Mouse (Mus musculus) spleen, postnatal 4 days (tissue): Measurements from ENCODE around the gene Rnf17.

ENCODE experiments used
- DNase-seq, 2 experiments: peaks; one replicate each; pipeline ENCODE4 v3.0.0; 2022; ENCODE audit warnings: low spot score in 2 of 2

The Rnf17 gene

DNA sequence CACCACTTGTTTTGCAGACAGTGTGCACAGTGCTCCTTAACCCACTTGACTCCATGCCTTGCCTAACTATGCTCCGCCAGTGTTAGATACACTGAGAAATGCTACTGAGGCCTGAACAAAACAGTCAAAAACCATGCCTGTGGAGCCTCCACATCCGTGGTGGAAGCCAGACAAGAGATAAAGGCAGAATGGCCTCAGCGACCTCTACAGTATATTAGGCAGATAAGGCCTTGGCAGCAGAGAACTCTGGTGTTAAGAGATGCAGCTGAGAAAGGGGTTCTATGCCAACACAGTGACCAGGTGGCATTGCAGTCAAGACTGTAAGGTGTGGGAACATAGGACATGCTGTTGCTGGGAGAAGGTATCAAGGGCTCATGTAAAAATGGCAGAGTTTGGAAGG is 104.4 kb downstream of the Rnf17 start:
- DNase-seq: peak in 1 of 2 experiments; percentile 14

- no peak for DNase-seq
These were observed 109.7 kb downstream of the Rnf17 start for GRCm38 (mm10) chr14:56512084-56512483.

- DNase-seq: no peak
These were observed 112.4 kb downstream of the Rnf17 start for GRCm38 (mm10) chr14:56514775-56515174.

- no peak for DNase-seq
These were observed 128.4 kb downstream of the Rnf17 start for GRCm38 (mm10) chr14:56530788-56531187.

DNA sequence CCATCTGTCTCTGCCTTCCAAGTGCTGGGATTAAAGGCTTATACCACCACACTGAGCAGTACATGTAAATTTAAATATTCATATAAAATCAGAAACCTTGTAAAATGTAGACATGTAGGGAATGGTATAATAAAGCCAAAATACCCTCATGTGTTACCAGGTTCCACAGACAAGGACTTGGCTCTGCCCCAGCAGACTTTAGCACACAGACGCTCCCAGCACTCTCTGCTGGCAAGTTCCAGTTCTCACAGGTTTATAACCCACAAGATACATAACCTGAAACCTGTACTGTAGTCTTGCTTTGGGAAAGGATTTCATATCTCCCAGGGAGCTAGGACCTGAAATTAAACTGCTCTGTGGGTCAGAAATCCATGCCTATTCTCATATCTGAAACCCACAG is 142.6 kb downstream of the Rnf17 start:
- DNase-seq: no peak

GRCm38 (mm10) chr14:56545491-56545890 is 143.1 kb downstream of the Rnf17 start:
- DNase-seq: no peak

DNA sequence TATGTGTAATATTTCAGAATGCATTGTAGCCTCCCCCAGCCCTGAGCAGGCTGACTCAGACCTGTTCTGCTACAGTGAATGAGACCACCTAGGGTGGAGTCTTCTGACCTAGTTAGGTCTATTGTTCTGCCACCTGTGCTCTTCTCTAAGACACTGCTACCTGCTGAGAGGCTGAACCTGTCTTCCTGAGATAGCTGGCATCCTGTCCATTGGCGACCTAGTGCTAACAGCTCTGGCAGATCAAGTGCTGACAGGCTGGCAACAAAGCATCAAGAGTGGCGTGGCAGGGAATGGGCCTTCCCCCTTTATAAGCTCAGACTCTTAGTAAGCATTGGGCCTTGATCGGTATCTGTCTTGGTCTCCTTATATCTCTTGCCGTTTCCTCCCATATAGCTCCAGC is 148.6 kb downstream of the Rnf17 start:
- no peak for DNase-seq

GRCm38 (mm10) chr14:56552924-56553323 is 150.5 kb downstream of the Rnf17 start:
- no peak for DNase-seq

DNA sequence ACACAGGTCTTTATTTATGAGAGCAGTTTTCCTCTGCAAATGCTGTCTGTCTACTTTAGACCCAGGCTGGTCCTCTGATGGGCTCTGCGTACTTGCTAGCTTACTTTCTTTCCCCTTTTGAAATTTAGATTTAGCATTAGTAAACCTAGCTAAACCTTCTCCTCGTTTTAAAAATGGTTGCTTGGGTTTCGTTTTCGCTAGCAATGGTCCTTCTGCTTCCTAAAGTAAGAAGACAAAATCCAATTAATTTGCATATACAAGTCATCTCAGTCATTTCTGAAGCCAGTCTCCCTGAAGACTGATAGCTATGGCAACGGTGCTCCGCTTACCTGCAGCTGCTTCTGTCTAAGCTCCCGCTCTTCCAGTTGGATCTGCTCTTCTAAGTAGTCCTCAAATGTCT is 150.9 kb downstream of the Rnf17 start:
- DNase-seq: no peak

- no peak for DNase-seq
These were observed 152.3 kb downstream of the Rnf17 start for GRCm38 (mm10) chr14:56554716-56555115.

DNA sequence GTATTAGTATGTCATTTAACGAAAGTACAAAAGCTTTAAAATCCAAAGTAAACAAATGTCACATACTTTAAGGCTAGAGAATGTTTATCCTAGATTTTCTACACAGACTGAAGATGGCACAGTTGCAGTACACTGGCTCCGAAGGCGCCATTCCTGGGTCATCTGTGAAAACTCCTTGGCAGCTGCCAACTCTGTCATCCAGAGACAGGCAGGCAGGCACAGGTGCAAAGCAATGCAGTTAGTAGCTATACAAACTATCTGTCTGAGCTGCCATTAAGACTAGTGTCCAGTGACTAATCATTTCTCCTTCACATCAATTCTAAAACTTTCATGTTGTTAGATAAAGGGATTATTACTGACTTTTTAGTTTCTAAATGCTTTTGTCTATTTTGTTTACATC is 156.8 kb downstream of the Rnf17 start:
- no peak for DNase-seq

DNA sequence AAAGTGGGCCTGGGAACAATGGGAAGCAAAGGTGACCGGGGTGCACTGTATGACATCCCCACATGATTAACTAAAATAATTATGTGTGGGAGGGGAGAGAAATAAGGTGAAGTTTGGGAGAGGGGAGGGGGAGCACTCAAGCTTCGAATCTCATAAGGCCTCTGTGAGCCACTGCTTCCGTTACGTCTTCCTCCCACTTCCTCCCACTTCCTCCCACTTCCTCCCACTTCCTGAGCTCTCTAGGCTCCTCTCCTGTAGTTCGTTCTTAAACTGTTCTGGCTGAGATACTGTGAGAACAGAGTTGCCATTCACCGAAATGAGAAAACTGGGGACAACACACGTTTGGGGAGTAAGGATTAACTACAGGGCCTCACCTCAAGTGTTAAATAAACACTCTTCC is 165.1 kb downstream of the Rnf17 start:
- no peak for DNase-seq

DNA sequence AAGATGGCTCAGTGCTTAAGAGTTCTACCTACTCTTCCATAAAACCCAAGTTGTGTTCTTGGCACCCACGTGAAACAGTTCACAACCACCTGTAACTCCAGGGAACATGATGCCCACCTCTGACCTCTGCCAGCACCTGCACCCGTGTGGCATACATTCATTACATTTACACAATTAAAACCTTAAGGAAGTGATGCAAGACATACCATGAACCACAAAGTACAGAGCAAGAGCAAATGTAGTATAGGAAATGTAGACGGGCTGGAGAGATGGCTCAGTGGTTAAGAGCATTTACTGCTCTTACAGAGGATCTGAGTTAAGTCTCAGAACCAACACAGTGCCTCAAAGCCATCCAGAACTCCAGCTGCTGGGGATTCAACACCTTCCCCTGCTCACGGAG is 166.7 kb downstream of the Rnf17 start:
- no peak for DNase-seq

DNA sequence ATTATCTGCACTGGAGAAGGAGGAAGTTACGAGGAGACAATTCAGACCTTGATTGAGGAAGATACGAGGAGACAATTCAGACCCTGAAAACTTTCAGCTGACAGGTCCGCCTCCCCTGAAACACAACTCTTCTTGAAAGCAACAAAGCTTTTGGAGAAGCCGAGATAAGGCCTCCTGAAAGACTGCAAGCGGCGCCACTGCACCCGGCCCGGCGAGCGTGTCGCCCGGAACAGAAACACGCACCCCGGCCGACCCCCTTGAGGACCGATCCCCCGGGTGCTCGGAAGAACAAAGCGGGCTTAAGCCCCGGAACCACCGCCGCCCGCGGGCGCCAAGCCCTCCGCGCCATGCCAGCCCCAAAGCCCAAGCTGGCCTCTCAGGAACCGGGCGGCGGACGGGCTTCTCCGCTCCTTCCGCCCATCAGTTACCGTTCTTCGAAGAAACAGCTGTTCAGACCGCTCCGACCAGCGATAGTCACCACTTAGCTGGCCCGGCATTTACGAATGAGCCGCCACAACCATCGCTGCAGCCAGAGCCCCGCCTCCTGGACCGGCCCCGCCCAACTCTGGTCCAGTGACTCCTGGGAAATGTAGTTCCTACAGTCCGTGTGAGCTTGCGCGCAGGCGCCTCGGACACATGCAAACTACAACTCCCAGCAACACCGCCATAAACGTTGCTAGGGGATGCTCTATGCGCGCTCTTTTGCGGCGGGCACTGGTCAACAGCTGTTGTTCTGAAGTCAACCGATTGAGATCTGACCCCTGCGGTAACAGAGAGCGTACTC is 169.1 kb downstream of the Rnf17 start:
- peak; percentile 96 to 97 for DNase-seq

DNA sequence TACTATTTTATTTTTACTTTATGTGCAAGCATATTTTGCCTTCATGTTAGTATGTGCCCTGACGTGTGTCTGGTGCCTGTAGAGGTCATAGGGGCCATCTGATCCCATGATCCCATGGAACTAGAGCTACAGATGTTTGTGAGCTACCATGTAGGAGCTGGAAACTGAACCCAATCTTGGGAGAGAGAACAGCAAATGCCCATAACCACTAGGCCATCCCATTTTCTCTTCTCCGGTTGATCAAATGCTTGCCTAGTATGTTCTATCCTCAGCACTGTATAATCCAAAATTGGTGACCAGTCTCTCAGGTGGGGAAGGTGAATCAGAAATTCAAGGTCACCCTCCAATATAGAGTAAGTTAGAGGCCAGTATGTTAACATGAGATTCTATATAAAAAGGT is 170.2 kb downstream of the Rnf17 start:
- no peak for DNase-seq
